Mouse (Mus musculus): Measurements from ENCODE around the gene Slc22a12.

The Slc22a12 gene

DNA sequence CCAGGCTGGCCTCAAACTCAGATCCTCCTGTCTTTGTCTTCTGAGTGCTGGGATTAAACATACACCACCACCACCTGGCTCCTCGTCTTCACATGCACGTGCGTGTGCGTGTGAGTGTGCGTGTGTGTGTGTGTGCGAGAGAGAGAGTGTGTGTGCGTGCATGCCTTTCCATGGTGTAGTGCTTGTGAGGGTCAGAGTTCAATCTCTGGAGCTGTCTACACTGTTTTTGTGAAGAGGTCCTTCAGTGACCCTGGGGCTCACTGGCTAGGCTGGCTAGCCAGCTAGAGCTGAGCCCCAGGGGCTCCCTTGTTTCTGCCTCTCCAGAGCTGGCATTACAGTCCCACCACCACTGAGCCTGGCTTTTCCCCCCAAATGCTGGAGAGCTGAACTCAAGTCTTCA, 1.3 kb downstream of the Slc22a12 start:
- no peak for DNase-seq (ENCODE audit: low spot score in 2 of 2)

DNA sequence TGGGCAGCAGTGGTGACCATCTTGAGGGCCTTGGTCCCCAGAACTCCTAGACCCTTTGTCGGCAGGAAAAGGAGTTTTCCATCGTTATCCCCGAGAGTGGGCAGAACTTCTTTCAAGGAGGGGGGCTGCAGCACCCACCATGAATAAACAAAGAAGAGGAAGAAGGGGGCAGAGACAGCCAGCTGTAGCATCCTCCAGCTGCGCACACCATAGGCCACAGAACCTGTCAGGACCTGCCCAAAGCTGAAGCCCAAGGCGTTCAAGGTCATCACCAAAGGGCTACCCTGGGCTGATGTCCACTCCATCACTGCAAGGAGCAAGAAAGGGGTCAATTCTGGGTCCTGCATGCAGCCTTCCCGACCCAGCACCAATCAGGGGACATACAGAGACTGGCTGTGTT, 2.6 kb downstream of the Slc22a12 start:
- no peak for DNase-seq (ENCODE audit: low spot score in 2 of 2)

DNA sequence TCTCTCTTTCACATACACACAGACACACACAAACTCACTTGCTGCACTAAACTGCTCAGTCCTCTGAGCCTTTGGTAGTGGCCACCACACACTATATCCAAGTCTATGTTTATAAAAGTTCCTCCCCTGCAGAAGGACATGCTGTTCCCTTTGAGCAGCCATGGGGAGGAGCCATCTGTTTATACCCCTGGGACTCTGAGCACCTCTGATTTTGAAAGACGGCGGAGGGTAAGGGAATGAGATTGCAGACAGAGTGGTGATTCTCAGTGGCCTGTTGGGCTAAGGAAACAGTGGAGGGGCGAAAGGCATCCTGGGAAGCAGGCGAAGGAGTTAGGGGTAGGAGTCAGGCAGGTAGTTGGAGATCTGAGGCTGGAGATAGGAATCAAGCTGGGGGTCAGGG, 3.2 kb downstream of the Slc22a12 start:
- no peak for DNase-seq (ENCODE audit: low spot score in 2 of 2)

DNA sequence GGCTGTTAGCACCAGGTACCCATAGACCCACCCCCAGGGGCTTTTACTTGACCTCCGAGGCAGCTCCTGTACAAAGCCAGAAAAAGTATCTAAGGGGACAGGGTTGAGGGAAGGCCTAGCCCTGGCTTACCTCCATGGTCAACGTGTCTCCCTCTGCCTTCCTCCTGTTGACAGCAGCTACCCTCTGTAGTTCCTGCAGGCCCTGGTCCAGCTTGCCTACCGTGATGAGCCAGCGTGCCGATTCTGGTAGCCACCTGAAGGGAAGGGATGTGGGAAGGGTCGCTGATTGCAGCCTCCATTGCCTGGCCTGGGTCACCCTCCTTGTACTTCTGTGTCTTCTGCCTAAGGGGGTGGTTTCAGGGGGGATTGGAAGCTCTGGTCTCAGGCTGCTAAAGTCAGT, 4.3 kb downstream of the Slc22a12 start:
- no peak for DNase-seq (ENCODE audit: low spot score in 2 of 2)

DNA sequence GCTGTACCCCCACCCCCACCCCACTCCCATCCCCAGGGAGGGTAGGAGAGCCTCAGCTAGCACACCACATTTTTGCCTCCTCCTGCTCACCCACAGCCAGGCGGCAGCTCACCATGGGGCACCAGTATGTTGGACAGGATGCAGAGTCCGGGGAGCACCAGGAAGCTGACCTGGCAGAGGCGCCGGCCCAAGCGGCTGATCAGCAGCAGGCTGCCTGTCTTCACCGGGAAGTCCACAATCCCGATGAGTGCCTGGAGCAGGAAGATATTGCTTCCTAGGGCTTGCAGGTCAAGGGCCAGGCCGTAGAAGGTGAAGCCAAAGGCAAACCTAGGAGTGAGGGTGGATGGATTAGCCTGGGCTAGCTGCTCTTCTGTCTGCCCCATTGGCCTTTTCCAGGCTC, 5.3 kb downstream of the Slc22a12 start:
- no peak for DNase-seq (ENCODE audit: low spot score in 2 of 2)

DNA sequence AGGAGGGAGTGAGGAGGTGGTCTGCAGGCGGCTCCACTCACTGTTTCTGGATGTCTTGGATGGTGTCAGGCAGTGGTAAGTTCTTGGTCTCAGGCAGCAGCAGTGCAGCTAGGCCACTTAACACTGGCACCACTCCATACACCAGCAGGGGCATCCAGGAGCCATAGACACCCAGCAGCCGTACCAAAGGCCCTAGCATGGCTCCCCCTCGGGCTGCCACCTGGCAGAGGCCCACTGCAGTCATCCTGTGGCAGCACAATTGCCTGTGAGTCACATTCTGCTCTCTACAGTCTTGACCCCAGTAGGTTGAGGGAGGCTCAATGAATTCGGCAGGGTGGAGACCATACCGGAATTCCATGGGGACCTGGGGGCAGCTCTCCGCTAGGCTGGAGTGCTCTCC, 6.1 kb downstream of the Slc22a12 start:
- no peak for DNase-seq (ENCODE audit: low spot score in 2 of 2)

DNA sequence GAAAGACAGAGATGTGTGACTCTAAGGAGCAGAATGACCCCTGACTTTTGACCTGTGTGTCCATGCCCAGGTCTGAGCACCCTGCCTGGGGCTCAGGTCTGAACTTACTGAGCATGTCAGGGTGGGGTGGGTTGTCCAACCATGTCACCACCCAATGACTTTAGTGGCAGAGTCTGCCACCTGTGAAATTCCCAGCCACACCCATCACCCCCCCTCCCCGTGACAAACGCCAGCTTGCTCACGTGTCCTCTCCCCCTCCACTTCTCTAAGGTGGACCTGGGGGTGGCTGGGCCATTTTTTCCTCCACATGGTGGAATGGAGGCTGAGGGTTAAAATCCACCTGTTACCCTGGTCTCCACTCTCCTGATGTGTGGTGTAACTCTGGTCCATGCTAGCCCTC, 6.6 kb downstream of the Slc22a12 start:
- DNase-seq (ENCODE audit: low spot score in 2 of 2), result no peak

DNA sequence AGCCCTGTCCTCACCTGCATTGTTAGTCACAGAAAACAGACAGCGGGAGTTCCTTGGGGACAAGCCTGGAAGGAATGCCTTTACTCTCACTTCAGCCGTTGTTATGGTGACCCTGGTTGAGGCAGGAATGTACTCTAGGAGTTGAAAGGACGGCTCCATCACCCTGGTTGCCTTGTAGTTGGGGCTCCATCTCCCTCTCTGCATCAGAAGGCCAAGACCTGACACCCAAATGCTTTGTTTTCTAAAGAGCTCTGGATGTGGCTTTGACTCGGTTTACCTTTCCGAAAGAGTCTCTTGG, 8.8 kb downstream of the Slc22a12 start:
- DNase-seq (ENCODE audit: low spot score in 2 of 2), result no peak

DNA sequence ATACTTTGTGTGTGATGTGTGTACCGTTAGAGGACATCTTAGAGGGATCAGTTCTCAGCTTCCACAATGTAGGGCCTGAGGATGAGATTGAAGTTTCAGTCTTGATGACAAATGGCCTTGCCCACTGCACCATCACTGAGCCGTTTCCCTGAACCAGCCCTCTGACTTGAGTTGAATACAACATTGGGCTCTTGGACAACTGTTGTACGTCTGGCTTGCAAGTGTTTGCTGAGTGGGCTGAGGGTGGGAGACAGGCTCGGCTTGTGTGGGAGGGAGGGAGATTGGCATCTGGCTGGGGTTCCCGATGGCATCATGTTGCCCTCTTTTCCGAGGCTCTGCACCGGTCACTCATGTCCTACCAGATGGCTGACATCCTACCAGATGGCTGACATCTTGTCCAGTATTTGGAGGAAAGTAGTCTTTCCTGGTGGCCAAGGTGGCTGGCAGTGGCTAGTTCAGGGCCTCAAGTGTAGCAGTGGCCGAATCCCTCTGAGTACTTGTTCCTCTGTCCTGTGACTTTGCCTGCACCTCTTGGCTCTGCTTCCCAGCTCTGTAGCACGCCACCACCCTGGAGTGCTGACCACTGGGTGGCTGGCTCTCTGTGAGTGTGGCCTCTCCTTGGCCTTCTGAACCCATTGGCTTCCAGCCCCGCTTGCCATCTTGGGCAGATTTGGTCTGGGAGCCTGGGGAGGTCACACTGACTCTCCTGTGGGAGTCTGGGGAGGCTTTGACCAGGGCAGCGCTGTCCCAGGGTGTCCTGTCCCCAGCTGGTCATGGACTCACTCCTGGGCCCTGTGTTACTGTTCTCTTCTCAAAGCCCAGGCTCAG, 9.3 kb downstream of the Slc22a12 start:
- DNase-seq (ENCODE audit: low spot score in 2 of 2), result no peak

DNA sequence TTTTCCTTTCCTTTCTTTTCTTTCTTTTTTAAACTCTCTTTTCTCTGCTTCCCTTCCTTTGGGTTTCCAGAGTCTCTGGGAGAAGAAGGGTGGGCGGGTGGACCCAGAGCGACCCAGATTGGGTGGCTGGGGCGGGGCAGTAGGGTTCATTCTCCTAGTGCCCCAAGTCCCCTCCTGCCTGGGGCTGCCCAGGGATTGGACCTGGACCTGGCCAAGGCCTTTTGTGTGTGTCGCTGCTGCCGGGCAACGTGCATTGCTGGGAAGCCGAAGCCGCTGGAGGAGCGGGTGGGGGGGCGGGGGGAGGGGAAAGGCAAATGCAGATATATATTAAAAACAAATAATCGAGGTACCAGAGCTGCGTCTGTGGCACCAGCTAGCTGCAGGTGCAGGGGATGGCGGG, 10.2 kb downstream of the Slc22a12 start:
- DNase-seq (ENCODE audit: low spot score in 2 of 2), result no peak

DNA sequence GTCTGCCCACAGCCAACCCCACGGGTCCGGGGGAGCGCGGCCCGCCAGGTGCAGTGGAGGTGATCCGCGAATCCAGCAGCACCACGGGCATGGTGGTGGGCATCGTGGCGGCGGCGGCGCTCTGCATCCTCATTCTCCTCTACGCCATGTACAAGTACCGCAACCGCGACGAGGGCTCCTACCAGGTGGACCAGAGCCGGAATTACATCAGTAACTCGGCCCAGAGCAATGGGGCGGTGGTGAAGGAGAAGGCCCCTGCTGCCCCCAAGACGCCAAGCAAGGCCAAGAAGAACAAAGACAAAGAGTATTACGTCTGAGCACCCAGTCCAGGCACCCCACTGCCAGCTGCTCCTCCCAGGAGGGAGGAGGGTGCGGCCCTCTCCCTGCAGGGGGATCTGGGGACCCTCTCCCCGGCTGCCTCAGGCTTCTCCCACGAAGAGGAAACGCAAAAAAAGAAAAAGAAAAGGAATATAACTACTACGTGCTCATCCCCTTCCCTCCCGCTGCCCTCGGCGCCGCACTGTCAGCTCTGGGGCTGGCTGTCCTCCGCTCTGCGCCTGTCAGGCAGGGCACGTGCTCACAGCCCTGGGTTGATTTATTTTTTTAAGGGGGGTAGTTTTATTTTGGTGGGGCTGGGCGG, 10.9 kb downstream of the Slc22a12 start:
- DNase-seq (ENCODE audit: low spot score in 2 of 2), result peak in 1 of 2 experiments; percentile 17

DNA sequence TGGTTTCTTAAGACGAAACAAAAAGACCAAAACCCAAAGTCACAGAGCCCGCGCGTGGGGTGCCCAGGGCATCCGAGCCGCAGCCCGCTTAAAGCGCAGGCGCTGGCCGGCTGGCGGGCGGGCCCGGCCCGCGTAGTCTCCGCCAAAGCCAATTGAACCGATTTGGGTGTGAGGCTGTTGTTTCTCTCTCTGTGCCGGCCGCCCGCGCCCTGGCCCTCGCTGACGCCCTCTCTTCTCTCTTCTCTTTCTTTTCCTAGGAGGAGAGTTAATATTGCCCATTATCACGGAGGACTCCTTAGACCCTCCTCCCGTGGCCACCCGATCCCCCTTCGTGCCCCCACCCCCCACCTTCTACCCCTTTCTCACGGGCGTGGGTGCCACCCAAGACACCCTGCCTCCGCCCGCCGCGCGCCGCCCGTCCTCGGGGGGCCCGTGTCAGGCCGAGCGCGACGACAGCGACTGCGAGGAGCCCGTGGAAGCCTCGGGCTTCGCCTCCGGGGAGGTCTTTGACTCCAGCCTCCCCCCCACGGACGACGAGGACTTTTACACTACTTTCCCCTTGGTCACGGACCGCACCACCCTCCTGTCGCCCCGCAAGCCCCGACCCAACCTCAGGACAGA, 11.7 kb downstream of the Slc22a12 start:
- DNase-seq (ENCODE audit: low spot score in 2 of 2), result peak in 1 of 2 experiments; percentile 19

DNA sequence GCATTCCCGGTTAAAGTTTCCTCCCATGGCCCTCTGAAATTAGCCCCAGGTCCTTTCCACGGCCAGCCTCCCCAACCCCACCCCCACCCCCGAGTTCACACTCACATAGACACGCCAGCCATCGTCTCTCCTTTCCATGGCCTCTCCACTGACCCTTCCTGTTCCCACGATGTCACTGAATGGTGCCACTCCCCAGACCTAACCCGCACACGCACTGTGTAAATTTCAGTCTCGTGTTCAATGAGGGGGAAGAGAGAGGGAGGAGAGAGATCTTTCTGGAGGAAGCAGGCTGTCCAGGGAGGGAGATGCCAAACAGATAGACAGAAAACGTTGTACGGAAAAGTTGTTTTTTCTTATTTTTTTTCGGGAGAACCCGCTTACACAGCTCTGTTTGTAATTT, 12.5 kb downstream of the Slc22a12 start:
- DNase-seq (ENCODE audit: low spot score in 2 of 2), result no peak

DNA sequence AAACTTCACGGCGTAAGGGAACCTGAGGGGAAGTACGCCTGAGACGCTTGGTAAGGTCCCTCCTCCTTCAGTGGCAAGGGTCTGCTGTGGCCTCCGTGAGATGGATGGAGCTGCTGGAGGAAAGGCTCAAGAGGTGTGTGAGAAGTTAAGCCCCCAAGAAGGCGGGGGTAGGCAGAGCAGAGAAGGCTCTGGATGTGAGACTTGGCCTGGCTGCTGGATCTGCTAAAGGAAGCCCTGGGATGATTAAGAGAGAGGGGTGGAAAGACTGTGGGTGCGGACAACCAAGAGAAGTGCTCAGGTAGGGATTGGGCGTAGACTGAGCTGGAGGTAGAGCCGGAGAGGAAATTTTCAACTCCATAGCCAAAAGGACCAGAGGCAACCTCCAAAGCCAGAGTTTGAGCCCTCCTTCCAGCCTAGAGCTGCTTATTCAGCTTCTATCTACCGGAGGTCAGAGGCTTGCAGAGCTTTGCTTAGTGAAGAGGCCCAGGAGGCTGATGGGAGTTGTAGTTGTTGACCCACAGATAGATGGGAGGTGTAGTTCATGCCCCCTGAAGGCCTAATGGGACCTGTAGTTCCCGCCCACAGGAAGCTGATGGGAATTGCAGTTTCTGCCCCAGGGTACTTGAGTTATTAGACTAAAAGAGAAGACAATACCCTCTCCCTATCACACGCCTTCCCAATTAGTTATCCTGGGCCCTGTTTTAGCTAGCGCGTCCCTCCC, 13.4 kb downstream of the Slc22a12 start:
- DNase-seq (ENCODE audit: low spot score in 2 of 2), result no peak

DNA sequence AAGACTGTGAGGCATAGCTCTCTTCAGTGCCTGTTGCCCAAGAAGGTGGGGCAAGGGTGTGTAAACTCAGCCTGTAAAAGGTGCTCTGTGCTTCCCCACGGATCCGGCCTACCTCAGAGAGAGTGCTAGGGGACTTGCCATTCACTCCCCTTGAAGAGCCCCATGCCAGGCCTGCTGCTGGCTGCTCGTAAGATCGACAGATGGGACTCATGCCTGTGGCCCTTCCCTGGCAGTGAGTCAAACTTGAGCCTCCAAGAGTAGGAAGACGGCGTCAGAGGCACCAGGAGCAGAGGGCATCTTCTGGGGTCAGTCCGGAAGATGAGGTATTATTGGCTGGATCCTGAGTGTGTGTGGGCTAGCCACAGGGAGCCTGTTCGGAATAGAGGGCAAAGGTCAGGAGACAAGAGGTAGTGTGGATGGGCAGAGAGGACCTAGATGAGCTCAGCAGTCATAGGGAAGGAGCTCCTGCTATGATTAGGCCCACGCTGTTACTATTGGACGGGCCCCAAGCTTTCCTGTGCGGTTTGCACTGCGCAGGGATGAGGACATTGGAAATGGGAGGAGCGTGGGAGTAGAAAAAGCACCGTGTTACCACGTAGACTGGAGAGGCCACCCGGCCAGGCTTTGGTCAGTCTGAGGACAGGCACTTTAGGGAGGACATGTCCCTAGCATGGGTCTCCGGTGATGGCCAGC, 14.8 kb downstream of the Slc22a12 start:
- no peak for DNase-seq (ENCODE audit: low spot score in 2 of 2)

DNA sequence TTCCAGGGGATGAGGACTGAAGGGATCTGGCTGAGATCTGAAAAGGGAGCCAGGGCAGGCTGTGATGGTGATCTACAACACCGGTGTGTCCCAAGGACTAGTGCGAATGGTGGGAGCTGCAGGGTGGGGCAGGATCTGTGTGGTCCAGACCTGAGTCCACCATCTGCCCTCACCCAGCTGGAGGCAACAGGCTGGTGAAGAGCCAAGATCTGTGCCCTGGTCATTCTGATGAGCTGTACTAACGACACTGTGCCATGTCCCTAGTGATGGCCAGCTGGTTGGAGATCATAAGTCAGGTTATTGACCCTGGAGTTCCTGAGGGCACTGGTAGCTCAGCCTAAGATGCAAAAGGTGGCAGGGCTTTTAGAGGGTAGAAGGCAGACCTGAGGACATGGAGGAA, 15.4 kb downstream of the Slc22a12 start:
- DNase-seq (ENCODE audit: low spot score in 2 of 2), result no peak

DNA sequence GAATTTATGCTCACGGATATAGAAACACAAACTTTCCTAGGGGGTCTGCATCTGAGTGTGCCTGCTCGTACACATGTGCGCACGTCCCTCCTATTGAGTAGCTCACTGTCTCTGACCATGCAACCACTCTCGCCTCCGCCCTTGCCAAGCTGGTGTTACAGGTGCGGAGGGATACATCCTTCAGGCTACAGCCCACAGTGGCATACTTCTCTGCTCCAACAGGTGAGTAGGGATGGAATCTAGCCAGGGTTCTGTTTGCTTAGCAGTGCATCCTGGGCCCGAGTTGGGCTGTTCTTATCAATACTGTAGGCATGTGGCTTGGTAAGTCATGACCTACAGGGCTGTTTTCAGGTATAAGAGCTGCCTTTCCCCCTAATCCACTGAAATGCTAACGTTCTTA, 16.8 kb downstream of the Slc22a12 start:
- DNase-seq (ENCODE audit: low spot score in 2 of 2), result no peak

DNA sequence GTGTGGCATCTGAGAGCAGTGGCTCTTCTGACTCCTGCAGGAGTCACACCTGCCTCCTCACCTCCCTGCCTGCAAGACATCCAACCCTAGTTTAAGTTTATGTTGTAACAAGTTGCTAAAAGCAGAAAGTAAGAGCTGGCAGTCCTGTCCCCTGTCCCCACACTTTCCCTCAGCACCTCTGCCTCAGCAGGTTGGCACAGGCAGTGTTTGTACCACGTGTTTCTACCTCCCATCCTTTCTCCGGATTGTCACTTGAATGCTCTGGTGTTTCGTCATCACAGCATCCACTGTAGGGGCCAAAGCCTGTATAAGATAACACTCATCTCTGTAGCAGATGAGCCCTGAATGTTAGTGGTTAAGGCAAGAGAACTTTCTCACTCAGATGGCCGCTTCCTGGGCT, 17.8 kb downstream of the Slc22a12 start:
- DNase-seq (ENCODE audit: low spot score in 2 of 2), result no peak

DNA sequence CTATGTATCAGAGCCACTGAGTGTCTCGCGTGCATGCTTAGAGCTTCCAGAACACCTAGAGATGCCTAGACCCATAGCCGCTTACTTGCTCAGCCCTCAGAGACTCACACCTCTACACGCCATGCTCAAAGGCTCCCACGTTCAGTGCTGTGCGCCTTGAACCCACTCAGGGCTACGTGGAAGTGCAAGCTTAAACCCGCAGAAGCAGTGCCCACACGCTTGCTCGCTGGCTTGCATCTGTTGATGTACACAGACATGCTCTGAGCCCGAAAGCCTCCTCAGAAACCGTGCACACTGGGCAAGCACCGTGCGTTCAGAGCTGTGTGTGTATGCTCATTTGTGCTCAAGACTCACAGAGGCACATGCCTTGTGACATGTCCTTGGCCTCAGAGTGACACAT, 20.5 kb downstream of the Slc22a12 start:
- no peak for DNase-seq (ENCODE audit: low spot score in 2 of 2)

DNA sequence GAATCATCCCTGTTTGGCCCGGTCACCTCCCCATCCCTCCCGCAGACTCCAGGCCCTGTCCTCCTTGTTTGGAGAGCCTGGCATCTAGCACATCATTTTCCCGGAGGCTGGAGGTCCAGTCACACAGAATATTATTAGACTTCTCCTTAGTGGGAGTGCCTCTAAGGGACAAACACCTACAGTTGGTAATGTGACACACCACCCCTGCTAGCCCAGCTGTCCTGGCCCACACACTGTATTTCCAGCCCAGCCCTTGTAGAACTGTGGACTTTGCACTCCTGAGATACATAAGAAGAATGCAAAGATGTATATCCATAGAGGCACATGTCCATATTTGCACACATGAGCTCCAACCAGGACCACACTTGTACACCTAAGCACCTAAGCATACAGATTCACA, 21.2 kb downstream of the Slc22a12 start:
- DNase-seq (ENCODE audit: low spot score in 2 of 2), result no peak

DNA sequence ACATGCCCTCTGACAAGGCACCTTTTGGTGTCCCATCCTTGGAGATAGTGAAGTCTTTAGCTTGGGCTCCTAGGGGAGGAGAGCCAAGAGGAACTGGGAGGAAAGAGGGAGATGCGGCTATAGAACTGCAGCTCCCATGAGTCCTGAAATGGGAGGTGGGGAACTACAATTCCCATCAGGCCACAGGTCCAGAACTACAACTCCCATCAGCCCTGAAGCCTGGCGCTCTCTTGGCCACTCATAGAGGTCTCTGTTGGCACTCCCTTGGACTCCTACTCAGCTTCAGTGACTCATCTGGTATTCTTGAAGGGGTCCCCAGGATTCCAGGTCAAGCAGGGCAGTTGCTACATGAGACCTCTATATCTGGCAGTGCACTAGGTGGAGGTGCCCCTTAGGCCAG, 23.3 kb downstream of the Slc22a12 start:
- DNase-seq (ENCODE audit: low spot score in 2 of 2), result no peak

DNA sequence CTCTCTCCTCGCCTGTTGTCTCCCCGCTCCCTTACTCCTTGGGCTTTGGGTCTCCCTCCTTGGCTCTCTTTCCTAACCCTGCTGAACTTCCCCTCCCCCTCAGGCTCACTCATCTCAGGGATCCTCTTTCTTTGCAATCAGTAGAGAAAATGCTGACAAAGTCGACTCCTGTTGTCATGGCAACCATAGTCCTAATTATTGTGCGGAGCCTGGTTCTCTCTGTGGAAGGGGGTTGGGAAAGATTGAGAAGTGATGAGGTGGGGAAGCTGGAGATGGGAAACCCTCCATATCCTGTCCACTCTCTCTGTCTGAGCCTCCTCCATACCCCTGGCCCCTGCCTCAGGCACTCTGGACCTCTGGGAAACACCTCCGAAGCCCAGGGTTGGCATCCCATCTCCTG, 24.2 kb downstream of the Slc22a12 start:
- no peak for DNase-seq (ENCODE audit: low spot score in 2 of 2)
